Mouse (Mus musculus) olfactory bulb, adult 2 months (tissue): ENCODE measurements at regions not wholly inside any gene's neighbourhood (a gene's known extent, or its start where the extent isn't known, plus 50 kb on each side); places are given as distances from the start of the nearest gene placed in this dataset.

Source experiments
- CTCF ChIP-seq: fragments of 200-500 bp; IDR thresholded peaks from 2 replicates; pipeline ENCODE4 v1.5.1; 2012; ENCODE audit warnings: low read depth, mild to moderate bottlenecking, low read length, moderate library complexity; ENCODE audit not compliant: insufficient read depth
- POLR2A ChIP-seq: fragments of 200-500 bp; IDR thresholded peaks from 2 replicates; pipeline ENCODE4 v1.6.1; 2012; ENCODE audit warnings: mild to moderate bottlenecking, low read depth, low read length, moderate library complexity; ENCODE audit not compliant: insufficient read depth

- TF ChIP-seq POLR2A (no peak), CTCF (no peak)
These were observed 392.7 kb upstream of the Prickle1 start for GRCm38 (mm10) chr15:93988367-93988766.
